Mouse (Mus musculus) stomach, postnatal 0 days (tissue): ENCODE measurements around the gene Fance. TPM values are rescaled to one million over a fixed set of nuclear protein-coding genes. Genes with fewer than 3 reads are reported as not detected.

Source experiments
- ATAC-seq: fragments of 200-750 bp; cut with Nextera tagmentation; 2 replicates; pipeline ENCODE4 v1.8.0; 2017; ENCODE audit not compliant: low FRiP score, low TSS enrichment
- DNase-seq: peaks from one replicate; pipeline ENCODE4 v3.0.0-alpha.2; 2016; ENCODE audit warnings: low spot score
- H3K27ac ChIP-seq: fragments of 300-500 bp; sonication (generic); replicated peaks from 2 replicates; pipeline ENCODE4 v1.5.1; 2014; ENCODE audit warnings: mild to moderate bottlenecking, control low read depth
- H3K27me3 ChIP-seq: fragments of 300-500 bp; sonication (generic); 2 replicates; pipeline ENCODE4 v1.6.1; 2014; ENCODE audit warnings: low read length; ENCODE audit not compliant: control insufficient read depth, insufficient read depth
- H3K36me3 ChIP-seq: fragments of 300-500 bp; sonication (generic); 2 replicates; pipeline ENCODE4 v1.6.1; 2014; ENCODE audit warnings: low read length, mixed read lengths; ENCODE audit not compliant: control insufficient read depth, insufficient read depth
- H3K4me1 ChIP-seq: fragments of 300-500 bp; sonication (generic); replicated peaks from 2 replicates; pipeline ENCODE4 v1.6.1; 2014; ENCODE audit warnings: antibody characterized with exemption; ENCODE audit not compliant: control insufficient read depth, insufficient read depth
- H3K4me2 ChIP-seq: fragments of 300-500 bp; sonication (generic); replicated peaks from 2 replicates; pipeline ENCODE4 v1.6.1; 2014; ENCODE audit warnings: low read depth, mild to moderate bottlenecking, control low read depth, moderate library complexity
- H3K4me3 ChIP-seq: fragments of 300-500 bp; sonication (generic); 2 replicates; pipeline ENCODE4 v1.5.1; 2014; ENCODE audit warnings: low read depth, low read length, control low read depth
- H3K9ac ChIP-seq: fragments of 300-500 bp; sonication (generic); 2 replicates; pipeline ENCODE4 v1.6.1; 2014; ENCODE audit warnings: mild to moderate bottlenecking, low read length, control low read depth, mixed read lengths
- H3K9me3 ChIP-seq: fragments of 300-500 bp; sonication (generic); 2 replicates; pipeline ENCODE4 v1.6.1; 2016; ENCODE audit warnings: low read length; ENCODE audit not compliant: control insufficient read depth
- CTCF ChIP-seq: IDR thresholded peaks from 2 replicates; pipeline ENCODE4 v1.5.1; 2016; ENCODE audit warnings: antibody characterized with exemption, low read depth, mild to moderate bottlenecking, moderate library complexity
- EP300 ChIP-seq: optimal IDR thresholded peaks from 2 replicates; pipeline ENCODE3; 2016; ENCODE audit warnings: antibody characterized with exemption
- WGBS: fragments of 180-500 bp; shearing (Covaris S2); extraction: QIAGEN DNeasy Blood & Tissue Kit; methylation state at CpG from one replicate; pipeline ENCODE4 v1.1.7; 2014; 5-methylcytosine and 5-hydroxymethylcytosine counted together
- polyA plus RNA-seq: library from polyadenylated mRNA; unstranded; fragments of >200 nt; fragmentation: Nextera tagmentation; extraction: Ambion mirVana; gene quantifications from 2 replicates; pipeline ENCODE4 v1.2.1, GENCODE M21; 2015

Fance gene
- polyA plus RNA-seq, 1 experiment from 2014 or later: 19.2 TPM

GRCm38 (mm10) chr17:28280423-28280800, 32.9 kb upstream of the Fance start:
- no peaks in the 10 kb centered on the region for H3K4me1 ChIP-seq
- no peak; the same call in 1 of the 2 replicates for ATAC-seq
- H3K4me2 ChIP-seq: no peak overlapping the region
- TF ChIP-seq CTCF (no peak), EP300 (no peak)
- no peaks in the 10 kb centered on the region for H3K27me3 ChIP-seq
- H3K4me3 ChIP-seq: no peak overlapping the region
- no peaks in the 10 kb centered on the region for H3K9me3 ChIP-seq
- H3K9ac ChIP-seq: no peak overlapping the region
- no peak for DNase-seq
- no peaks in the 10 kb centered on the region for H3K36me3 ChIP-seq
- H3K27ac ChIP-seq: 0 out of 2 replicates have a peak overlapping the region, but pooled peaks have one; percentile 49
- 79% methylated on average over 7 of the region's 7 CpGs for WGBS

GRCm38 (mm10) chr17:28280831-28281377, 32.4 kb upstream of the Fance start:
- no peaks in the 10 kb centered on the region for H3K9me3 ChIP-seq
- ATAC-seq (no peak), DNase-seq (peak; percentile 51)
- no peak overlapping the region for H3K4me2 ChIP-seq
- no peaks in the 10 kb centered on the region for H3K4me1 ChIP-seq
- no peak overlapping the region for H3K4me3 ChIP-seq
- H3K27ac ChIP-seq: 0 out of 2 replicates have a peak overlapping the region, but pooled peaks have one; percentile 18
- no peak overlapping the region for H3K9ac ChIP-seq
- 36% methylated on average over 5 of the region's 5 CpGs for WGBS
- TF ChIP-seq EP300: no peak
- TF ChIP-seq CTCF: no peak
- no peaks in the 10 kb centered on the region for H3K27me3 ChIP-seq
- no peaks in the 10 kb centered on the region for H3K36me3 ChIP-seq

- H3K9me3 ChIP-seq: no peaks in the 10 kb centered on the region
- no peaks in the 10 kb centered on the region for H3K27me3 ChIP-seq
- no peak overlapping the region for H3K4me3 ChIP-seq
- TF ChIP-seq CTCF (no peak), EP300 (no peak)
- no peaks in the 10 kb centered on the region for H3K4me1 ChIP-seq
- no peak overlapping the region for H3K4me2 ChIP-seq
- no peaks in the 10 kb centered on the region for H3K36me3 ChIP-seq
- ATAC-seq (no peak), DNase-seq (no peak)
- H3K27ac ChIP-seq: no peak overlapping the region
- 88% methylated on average over 7 of the region's 7 CpGs for WGBS
- no peak overlapping the region for H3K9ac ChIP-seq
Measured at GRCm38 (mm10) chr17:28281866-28282441, 31.4 kb upstream of the Fance start.

GRCm38 (mm10) chr17:28283199-28283598, 30.1 kb upstream of the Fance start:
- no peaks in the 10 kb centered on the region for H3K9me3 ChIP-seq

GRCm38 (mm10) chr17:28286133-28286532, 27.2 kb upstream of the Fance start:
- Histone ChIP-seq H3K9ac (no peak overlapping the region), H3K4me1 (no peaks in the 10 kb centered on the region), H3K4me2 (no peak overlapping the region), H3K36me3 (no peaks in the 10 kb centered on the region), H3K9me3 (no peaks in the 10 kb centered on the region), H3K27me3 (no peaks in the 10 kb centered on the region), H3K27ac (no peak overlapping the region), H3K4me3 (no peak overlapping the region)
- no peak for ATAC-seq
- WGBS: 82% methylated on average over 10 of the region's 10 CpGs
- DNase-seq: no peak
- no peak for TF ChIP-seq EP300
- TF ChIP-seq CTCF: no peak

More at GRCm38 (mm10) chr17:28283199-28283598, 30.1 kb upstream of the Fance start:
- Histone ChIP-seq H3K4me1 (no peaks in the 10 kb centered on the region), H3K9ac (no peak overlapping the region; the same call in 1 of the 2 replicates), H3K4me2 (no peak overlapping the region), H3K36me3 (no peaks in the 10 kb centered on the region), H3K4me3 (no peak overlapping the region), H3K27ac (no peak overlapping the region), H3K27me3 (no peaks in the 10 kb centered on the region)
- DNase-seq (no peak), ATAC-seq (no peak)
- 87% methylated on average over 10 of the region's 10 CpGs for WGBS
- TF ChIP-seq EP300 (no peak), CTCF (no peak)

GRCm38 (mm10) chr17:28286964-28287363, 26.4 kb upstream of the Fance start:
- no peaks in the 10 kb centered on the region for H3K4me1 ChIP-seq
- no peak overlapping the region for H3K4me3 ChIP-seq
- no peaks in the 10 kb centered on the region for H3K9me3 ChIP-seq
- 55% methylated on average over 5 of the region's 5 CpGs for WGBS
- no peak overlapping the region for H3K4me2 ChIP-seq
- DNase-seq: no peak
- no peak overlapping the region for H3K27ac ChIP-seq
- no peak for ATAC-seq
- no peaks in the 10 kb centered on the region for H3K27me3 ChIP-seq
- no peaks in the 10 kb centered on the region; the same call in 1 of the 2 replicates for H3K36me3 ChIP-seq
- 0 out of 2 replicates have a peak, but pooled peaks have one; percentile 7 for TF ChIP-seq CTCF
- TF ChIP-seq EP300: no peak
- no peak overlapping the region for H3K9ac ChIP-seq
